ENCODE assay signal across 18 mouse cellular contexts in the genomic region with DNA sequence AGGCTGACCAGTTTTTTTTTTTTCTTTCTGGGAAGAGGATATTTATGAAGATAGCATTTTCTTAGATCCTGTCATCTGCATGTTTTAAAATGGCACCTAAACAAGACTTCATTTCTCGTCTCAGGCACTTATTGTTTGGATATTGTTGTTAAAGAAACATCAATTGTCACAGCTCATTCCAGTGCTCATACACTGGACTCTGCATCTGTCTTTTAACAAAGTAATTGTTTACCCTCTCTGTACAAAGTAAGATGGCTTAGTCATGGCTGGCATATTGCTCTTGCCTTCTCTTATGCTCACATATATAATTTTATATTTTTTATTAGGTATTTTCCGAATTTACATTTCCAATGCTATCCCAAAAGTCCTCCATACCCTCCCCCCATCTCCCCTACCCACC.
"Had no signal": no experiment of that assay in that cellular context is flagged by ENCODE, and none has a peak within 500 bp of the region (broad histone marks: within the 10 kb centered on the region; RNA-seq: fewer than 3 reads in every experiment).

No protein-coding gene starts in this region.

- H3K4me3 ChIP-seq: embryonic facial prominence, embryonic 10.5 days; embryonic facial prominence, embryonic 12.5 days; embryonic facial prominence, embryonic 13.5 days; embryonic facial prominence, embryonic 15.5 days; erythroblast, embryonic 14.5 days; forebrain, embryonic 10.5 days; forebrain, embryonic 12.5 days; forebrain, embryonic 13.5 days; forebrain, embryonic 15.5 days; gastrocnemius, adult 2 months had no signal

- H3K36me3 ChIP-seq: embryonic facial prominence, embryonic 10.5 days; embryonic facial prominence, embryonic 12.5 days; embryonic facial prominence, embryonic 13.5 days; embryonic facial prominence, embryonic 15.5 days; forebrain, embryonic 10.5 days; forebrain, embryonic 12.5 days; forebrain, embryonic 15.5 days had no signal

- DNase-seq: embryo, embryonic 11 days; gastrocnemius, adult 2 months; gastrocnemius, postnatal 10 days; gastrocnemius, postnatal 14 days; gastrocnemius, postnatal 25 days; gastrocnemius, postnatal 36 days; heart, adult 11 months had no signal

- H3K27ac ChIP-seq: embryonic facial prominence, embryonic 10.5 days; embryonic facial prominence, embryonic 12.5 days; embryonic facial prominence, embryonic 13.5 days; embryonic facial prominence, embryonic 15.5 days; forebrain, embryonic 10.5 days; forebrain, embryonic 12.5 days; forebrain, embryonic 13.5 days; forebrain, embryonic 15.5 days; gastrocnemius, adult 2 months had no signal

- ATAC-seq: forebrain, embryonic 13.5 days; forebrain, embryonic 14.5 days; forebrain, embryonic 15.5 days; forebrain, postnatal 0 days had no signal

- H3K27me3 ChIP-seq: embryonic facial prominence, embryonic 12.5 days; embryonic facial prominence, embryonic 13.5 days; embryonic facial prominence, embryonic 15.5 days; forebrain, embryonic 12.5 days; forebrain, embryonic 13.5 days; forebrain, embryonic 15.5 days had no signal

- H3K9me3 ChIP-seq: embryonic facial prominence, embryonic 10.5 days; embryonic facial prominence, embryonic 12.5 days; embryonic facial prominence, embryonic 13.5 days; embryonic facial prominence, embryonic 15.5 days; forebrain, embryonic 10.5 days; forebrain, embryonic 12.5 days; forebrain, embryonic 13.5 days; forebrain, embryonic 15.5 days had no signal

- H3K9ac ChIP-seq: embryonic facial prominence, embryonic 12.5 days; embryonic facial prominence, embryonic 13.5 days; embryonic facial prominence, embryonic 15.5 days; forebrain, embryonic 12.5 days; forebrain, embryonic 13.5 days; forebrain, embryonic 15.5 days; forebrain, postnatal 0 days had no signal

- H3K4me2 ChIP-seq: embryonic facial prominence, embryonic 12.5 days; embryonic facial prominence, embryonic 13.5 days; embryonic facial prominence, embryonic 15.5 days; forebrain, embryonic 12.5 days; forebrain, embryonic 13.5 days; forebrain, embryonic 15.5 days had no signal

- H3K4me1 ChIP-seq: embryonic facial prominence, embryonic 10.5 days; embryonic facial prominence, embryonic 12.5 days; embryonic facial prominence, embryonic 13.5 days; embryonic facial prominence, embryonic 15.5 days; forebrain, embryonic 10.5 days; forebrain, embryonic 12.5 days; forebrain, embryonic 15.5 days had no signal
